In genomic region chr8:83593325-83594166, GRCm38 (mm10) we compare ENCODE assay signal across 8 mouse cellular contexts. TPM values are rescaled to one million over a fixed set of nuclear protein-coding genes. Genes with fewer than 3 reads are reported as not detected.
DNase-seq lines count a peak whose midpoint lies in the region; ATAC-seq and TF ChIP-seq lines count a peak whose summit lies in the region.

No protein-coding gene starts in this region.

- H3K27me3 ChIP-seq in testis, adult 2 months (ENCODE audit: control insufficient read depth, insufficient read depth, low read length), result no peaks in the 10 kb centered on the region
- no peaks in the 10 kb centered on the region for H3K27me3 ChIP-seq in intestine, embryonic 15.5 days (replicated peaks)
- H3K27me3 ChIP-seq in neural tube, embryonic 12.5 days (replicated peaks), result no peaks in the 10 kb centered on the region

- peak; percentile 0 for DNase-seq in adrenal gland, adult 2 months
- DNase-seq in adrenal gland, postnatal 14 days, result no peak
- DNase-seq in testis, postnatal 14 days (ENCODE audit: low spot score), result no peak
- DNase-seq in spleen, adult 18-20 months, result no peak
- DNase-seq in adrenal gland, adult (ENCODE audit: inconsistent age in 2 of 2, low spot score in 1 of 2), result no peak

- H3K4me3 ChIP-seq in testis, adult 2 months (ENCODE audit: control insufficient read depth, low read depth, low read length), result peak overlapping the region; percentile 83
- H3K4me3 ChIP-seq in intestine, embryonic 15.5 days (replicated peaks), result peak overlapping the region; percentile 73
- H3K4me3 ChIP-seq in neural tube, embryonic 12.5 days, result peak overlapping the region; percentile 59

- H3K36me3 ChIP-seq in testis, adult 2 months (ENCODE audit: control insufficient read depth, insufficient read depth, low read length), result no peaks in the 10 kb centered on the region
- no peaks in the 10 kb centered on the region for H3K36me3 ChIP-seq in intestine, embryonic 15.5 days
- no peaks in the 10 kb centered on the region for H3K36me3 ChIP-seq in neural tube, embryonic 12.5 days

- H3K4me1 ChIP-seq in testis, adult 2 months (ENCODE audit: control insufficient read depth, insufficient read depth, low read length), result peaks cover 4% of the 10 kb centered on the region
- peaks cover 18% of the 10 kb centered on the region for H3K4me1 ChIP-seq in intestine, embryonic 15.5 days (replicated peaks)
- H3K4me1 ChIP-seq in neural tube, embryonic 12.5 days, result peaks cover 38% of the 10 kb centered on the region

- WGBS in intestine, embryonic 15.5 days, result 3% methylated on average over 22 of the region's 22 CpGs
- WGBS in neural tube, embryonic 12.5 days, result 6% methylated on average over 22 of the region's 22 CpGs

- H3K9ac ChIP-seq in intestine, embryonic 15.5 days, result peak overlapping the region; percentile 78
- peak overlapping the region; percentile 76 for H3K9ac ChIP-seq in neural tube, embryonic 12.5 days

- H3K27ac ChIP-seq in testis, adult 2 months (ENCODE audit: control insufficient read depth, insufficient read depth, low read depth, low read length), result peak overlapping the region; percentile 58
- H3K27ac ChIP-seq in intestine, embryonic 15.5 days, result peak overlapping the region; percentile 84
- peak overlapping the region; percentile 65 for H3K27ac ChIP-seq in neural tube, embryonic 12.5 days

- ATAC-seq in intestine, embryonic 15.5 days, result peak; percentile 60
- no peak for ATAC-seq in neural tube, embryonic 12.5 days (ENCODE audit: low FRiP score, low read depth)

- H3K9me3 ChIP-seq in intestine, embryonic 15.5 days, result no peaks in the 10 kb centered on the region
- H3K9me3 ChIP-seq in neural tube, embryonic 12.5 days, result no peaks in the 10 kb centered on the region

- TF ChIP-seq CTCF in testis, adult 2 months (IDR thresholded peaks at IDR 0.05; ENCODE audit: control insufficient read depth, insufficient read depth, insufficient replicate concordance, low read depth, low read length), result no peak

- no peak for TF ChIP-seq POLR2A in testis, adult 2 months (IDR thresholded peaks at IDR 0.05; ENCODE audit: control insufficient read depth, low read depth, low read length)

- H3K4me2 ChIP-seq in intestine, embryonic 15.5 days (replicated peaks), result peak overlapping the region; percentile 79
- H3K4me2 ChIP-seq in neural tube, embryonic 12.5 days (replicated peaks), result peak overlapping the region; percentile 71

RNA-seq across cellular contexts. Expression of gene Tecr, which starts 14.2 kb away (rescaled TPM):
- 100 to 1,000 TPM; 409 to 723 TPM for total RNA-seq in adrenal gland, adult 2 months (2021)
- polyA plus RNA-seq in adrenal gland, adult 2 months (2012; rRNA removed), result 1,113 and 1,272 TPM in 2 replicates
- total RNA-seq in adrenal gland, postnatal 14 days (2021), result 340 and 372 TPM in 2 replicates
- 159 and 173 TPM in 2 replicates for polyA plus RNA-seq in testis, adult 2 months (2012; rRNA removed)
- 610 and 639 TPM in 2 replicates for polyA plus RNA-seq in intestine, embryonic 15.5 days (2015; fragmentation: Nextera tagmentation; extraction: Ambion mirVana)
- polyA plus RNA-seq in neural tube, embryonic 12.5 days (2016; fragmentation: Nextera tagmentation; extraction: Ambion mirVana), result 760 and 802 TPM in 2 replicates

RNA-seq across cellular contexts. Expression of gene Dnajb1, which starts 14.4 kb away (rescaled TPM):
- total RNA-seq in adrenal gland, adult 2 months (2021), result 10 to 100 TPM; 21.8 to 61.9 TPM
- 21.8 and 27.3 TPM in 2 replicates for polyA plus RNA-seq in adrenal gland, adult 2 months (2012; rRNA removed)
- total RNA-seq in adrenal gland, postnatal 14 days (2021), result 28.5 and 38.3 TPM in 2 replicates
- polyA plus RNA-seq in testis, adult 2 months (2012; rRNA removed), result 203 and 207 TPM in 2 replicates
- 47.0 and 48.2 TPM in 2 replicates for polyA plus RNA-seq in intestine, embryonic 15.5 days (2015; fragmentation: Nextera tagmentation; extraction: Ambion mirVana)
- 60.2 and 63.0 TPM in 2 replicates for polyA plus RNA-seq in neural tube, embryonic 12.5 days (2016; fragmentation: Nextera tagmentation; extraction: Ambion mirVana)

RNA-seq across cellular contexts. Expression of gene Ndufb7, which starts 27.1 kb away (rescaled TPM):
- total RNA-seq in adrenal gland, adult 2 months (2021), result 100 to 1,000 TPM; 209 to 258 TPM
- polyA plus RNA-seq in adrenal gland, adult 2 months (2012; rRNA removed), result 402 and 495 TPM in 2 replicates
- total RNA-seq in adrenal gland, postnatal 14 days (2021), result 328 TPM in 2 replicates
- polyA plus RNA-seq in testis, adult 2 months (2012; rRNA removed), result 231 and 259 TPM in 2 replicates
- 370 and 398 TPM in 2 replicates for polyA plus RNA-seq in intestine, embryonic 15.5 days (2015; fragmentation: Nextera tagmentation; extraction: Ambion mirVana)
- 343 and 361 TPM in 2 replicates for polyA plus RNA-seq in neural tube, embryonic 12.5 days (2016; fragmentation: Nextera tagmentation; extraction: Ambion mirVana)

RNA-seq across cellular contexts. Expression of gene Olfr370, which starts 58.0 kb away (rescaled TPM):
- not detected for total RNA-seq in adrenal gland, adult 2 months (2021)
- polyA plus RNA-seq in adrenal gland, adult 2 months (2012; rRNA removed), result not detected in 2 replicates
- not detected in 2 replicates for total RNA-seq in adrenal gland, postnatal 14 days (2021)
- polyA plus RNA-seq in testis, adult 2 months (2012; rRNA removed), result not detected in 2 replicates
- polyA plus RNA-seq in intestine, embryonic 15.5 days (2015; fragmentation: Nextera tagmentation; extraction: Ambion mirVana), result not detected in 2 replicates
- polyA plus RNA-seq in neural tube, embryonic 12.5 days (2016; fragmentation: Nextera tagmentation; extraction: Ambion mirVana), result not detected in 2 replicates

RNA-seq across cellular contexts. Expression of gene Gipc1, which starts 58.9 kb away (rescaled TPM):
- 10 to 100 TPM; 29.5 to 50.1 TPM for total RNA-seq in adrenal gland, adult 2 months (2021)
- polyA plus RNA-seq in adrenal gland, adult 2 months (2012; rRNA removed), result 53.8 and 56.4 TPM in 2 replicates
- total RNA-seq in adrenal gland, postnatal 14 days (2021), result 39.6 and 47.5 TPM in 2 replicates
- polyA plus RNA-seq in testis, adult 2 months (2012; rRNA removed), result 12.1 and 12.2 TPM in 2 replicates
- 163 and 166 TPM in 2 replicates for polyA plus RNA-seq in intestine, embryonic 15.5 days (2015; fragmentation: Nextera tagmentation; extraction: Ambion mirVana)
- 182 and 186 TPM in 2 replicates for polyA plus RNA-seq in neural tube, embryonic 12.5 days (2016; fragmentation: Nextera tagmentation; extraction: Ambion mirVana)
